Mouse (Mus musculus): ENCODE measurements around the gene Dlx4.

DNA sequence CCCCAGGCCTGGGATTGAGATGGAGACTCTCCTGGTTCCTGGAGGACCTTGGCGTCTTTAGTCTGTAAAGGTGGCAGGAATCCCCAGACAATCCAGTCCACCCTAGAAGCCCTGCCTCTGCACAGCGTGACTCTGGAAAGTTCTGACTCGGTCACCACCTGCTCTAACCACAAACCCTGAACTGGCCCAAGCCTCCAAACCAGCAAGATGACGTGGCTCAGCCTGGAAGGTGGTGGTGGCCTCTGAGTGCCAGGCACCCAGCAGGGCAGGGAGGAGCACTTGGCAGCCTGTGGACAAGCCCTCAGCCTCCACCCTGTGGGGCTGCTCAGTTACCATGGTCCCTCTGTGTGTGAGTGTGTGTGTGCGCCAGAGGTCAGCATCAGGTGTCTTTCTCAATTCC, 11.8 kb upstream of the Dlx4 start:
- TF ChIP-seq CTCF (IDR thresholded peaks at IDR 0.05; ENCODE audit: low read depth, low read length) (no peak), POLR2A (IDR thresholded peaks at IDR 0.05; ENCODE audit: extremely low read depth, insufficient read depth, low read length) (no peak)
